Mouse (Mus musculus) liver, embryonic 12.5 days (tissue): ENCODE measurements at regions not wholly inside any gene's neighbourhood (a gene's known extent, or its start where the extent isn't known, plus 50 kb on each side); places are given as distances from the start of the nearest gene placed in this dataset.

Source experiments
- ATAC-seq: fragments of 200-750 bp; cut with Nextera tagmentation; 2 replicates; pipeline ENCODE4 v1.8.0; 2017; ENCODE audit warnings: moderate number of reproducible peaks, mild to moderate bottlenecking, moderate library complexity
- H3K27ac ChIP-seq: fragments of 300-500 bp; sonication (generic); 2 replicates; pipeline ENCODE4 v1.5.1; 2016; ENCODE audit warnings: mild to moderate bottlenecking
- H3K27me3 ChIP-seq: fragments of 300-500 bp; sonication (generic); replicated peaks from 2 replicates; pipeline ENCODE4 v1.6.1; 2016; ENCODE audit warnings: mild to moderate bottlenecking, moderate library complexity
- H3K36me3 ChIP-seq: fragments of 300-500 bp; sonication (generic); 2 replicates; pipeline ENCODE4 v1.6.1; 2016; ENCODE audit warnings: mild to moderate bottlenecking, moderate library complexity
- H3K4me1 ChIP-seq: fragments of 300-500 bp; sonication (generic); 2 replicates; pipeline ENCODE4 v1.6.1; 2016
- H3K4me2 ChIP-seq: fragments of 300-500 bp; sonication (generic); 2 replicates; pipeline ENCODE4 v1.6.1; 2016; ENCODE audit warnings: mild to moderate bottlenecking, moderate library complexity
- H3K4me3 ChIP-seq: fragments of 300-500 bp; sonication (generic); 2 replicates; pipeline ENCODE4 v1.5.1; 2016; ENCODE audit warnings: mild to moderate bottlenecking, moderate library complexity
- H3K9ac ChIP-seq: fragments of 300-500 bp; sonication (generic); 2 replicates; pipeline ENCODE4 v1.6.1; 2016; ENCODE audit warnings: mild to moderate bottlenecking, moderate library complexity
- H3K9me3 ChIP-seq: fragments of 300-500 bp; sonication (generic); replicated peaks from 2 replicates; pipeline ENCODE4 v1.6.1; 2016; ENCODE audit warnings: mild to moderate bottlenecking, moderate library complexity
- WGBS: fragments of 180-500 bp; shearing (Covaris S2); methylation state at CpG from one replicate; pipeline ENCODE4 v1.1.7; 2016; ENCODE audit not compliant: insufficient replicate concordance; 5-methylcytosine and 5-hydroxymethylcytosine counted together

DNA sequence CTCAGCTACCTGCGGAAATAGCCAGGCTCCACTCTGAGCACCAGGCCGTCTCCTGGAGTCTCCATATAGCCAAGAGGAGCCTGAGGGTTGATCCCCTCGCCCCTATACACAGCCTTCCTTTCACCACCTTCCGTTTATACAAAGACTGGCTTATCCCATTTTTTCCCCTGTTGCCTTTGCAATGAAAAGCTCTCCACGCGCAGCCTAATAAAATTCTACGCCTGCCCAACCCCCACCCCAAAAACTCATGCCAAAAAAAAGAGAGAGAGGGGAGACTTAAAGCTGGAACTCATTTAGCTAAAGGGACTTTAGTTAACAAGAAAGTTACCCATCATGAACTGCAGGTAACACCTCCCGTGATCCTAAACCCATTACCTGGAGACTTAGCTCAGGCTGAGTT lies 762.5 kb downstream of the Kcnj2 start:
- Histone ChIP-seq H3K9me3 (no peaks in the 10 kb centered on the region), H3K36me3 (no peaks in the 10 kb centered on the region), H3K4me2 (no peak overlapping the region), H3K27ac (no peak overlapping the region), H3K9ac (no peak overlapping the region), H3K27me3 (no peaks in the 10 kb centered on the region), H3K4me3 (no peak overlapping the region), H3K4me1 (no peaks in the 10 kb centered on the region)
- WGBS, result 70% methylated on average over 8 of the region's 8 CpGs
- ATAC-seq, result no peak

DNA sequence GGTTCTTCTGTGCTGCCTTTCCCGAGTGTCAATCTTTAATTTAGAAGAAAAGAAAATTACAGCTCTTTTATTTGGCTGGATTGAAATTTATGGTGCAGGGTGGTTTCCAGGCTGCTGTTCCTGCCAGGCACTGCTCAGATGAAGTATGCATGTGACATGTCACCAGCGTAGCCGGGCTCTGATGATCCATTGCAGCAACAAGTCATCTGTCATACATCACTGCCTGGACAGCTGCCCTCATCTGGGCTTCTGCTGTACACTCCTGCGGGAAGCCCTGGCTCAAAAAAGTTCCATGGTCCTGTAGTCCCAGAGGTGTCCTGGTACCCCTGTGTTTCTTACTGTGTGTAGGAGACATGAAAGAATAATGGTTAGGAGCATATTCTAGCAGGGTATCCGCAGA lies 773.0 kb downstream of the Kcnj2 start:
- no peaks in the 10 kb centered on the region for H3K36me3 ChIP-seq
- no peaks in the 10 kb centered on the region for H3K4me1 ChIP-seq
- no peak overlapping the region for H3K27ac ChIP-seq
- no peaks in the 10 kb centered on the region for H3K9me3 ChIP-seq
- H3K9ac ChIP-seq, result no peak overlapping the region
- no peak for ATAC-seq
- 58% methylated on average over 5 of the region's 5 CpGs for WGBS
- no peak overlapping the region for H3K4me2 ChIP-seq
- no peaks in the 10 kb centered on the region for H3K27me3 ChIP-seq
- H3K4me3 ChIP-seq, result no peak overlapping the region

DNA sequence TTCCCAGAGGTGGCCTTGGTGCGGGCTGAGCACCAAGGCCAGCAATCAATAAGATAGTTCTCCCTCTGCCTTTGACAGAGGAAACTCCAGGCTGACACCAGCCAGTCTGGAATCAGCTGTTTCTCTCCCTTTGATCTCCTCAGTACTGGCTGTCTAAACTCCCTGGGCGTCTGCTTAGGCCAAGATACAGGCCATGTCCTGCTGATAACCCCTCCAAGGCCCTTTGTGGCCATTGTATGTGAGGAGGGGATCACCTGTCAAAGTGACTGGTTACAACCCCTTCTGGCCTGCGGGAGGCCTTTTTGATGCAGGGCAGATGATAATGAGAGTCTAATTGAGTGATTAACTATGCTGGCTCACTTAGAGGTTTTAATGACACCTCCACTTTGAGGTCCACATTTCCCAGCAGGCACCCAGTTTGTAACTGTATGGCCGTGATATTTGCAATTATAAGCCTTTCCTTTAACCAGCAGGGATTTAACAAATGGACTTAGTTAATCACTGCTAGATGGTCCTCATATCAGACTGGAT lies 777.8 kb downstream of the Kcnj2 start:
- H3K27me3 ChIP-seq, result no peaks in the 10 kb centered on the region
- 28% methylated on average over 4 of the region's 4 CpGs for WGBS
- H3K36me3 ChIP-seq, result no peaks in the 10 kb centered on the region
- H3K9ac ChIP-seq, result no peak overlapping the region
- ATAC-seq, result no peak
- no peaks in the 10 kb centered on the region for H3K4me1 ChIP-seq
- H3K4me2 ChIP-seq, result no peak overlapping the region
- H3K9me3 ChIP-seq, result no peaks in the 10 kb centered on the region
- no peak overlapping the region for H3K4me3 ChIP-seq
- no peak overlapping the region for H3K27ac ChIP-seq

DNA sequence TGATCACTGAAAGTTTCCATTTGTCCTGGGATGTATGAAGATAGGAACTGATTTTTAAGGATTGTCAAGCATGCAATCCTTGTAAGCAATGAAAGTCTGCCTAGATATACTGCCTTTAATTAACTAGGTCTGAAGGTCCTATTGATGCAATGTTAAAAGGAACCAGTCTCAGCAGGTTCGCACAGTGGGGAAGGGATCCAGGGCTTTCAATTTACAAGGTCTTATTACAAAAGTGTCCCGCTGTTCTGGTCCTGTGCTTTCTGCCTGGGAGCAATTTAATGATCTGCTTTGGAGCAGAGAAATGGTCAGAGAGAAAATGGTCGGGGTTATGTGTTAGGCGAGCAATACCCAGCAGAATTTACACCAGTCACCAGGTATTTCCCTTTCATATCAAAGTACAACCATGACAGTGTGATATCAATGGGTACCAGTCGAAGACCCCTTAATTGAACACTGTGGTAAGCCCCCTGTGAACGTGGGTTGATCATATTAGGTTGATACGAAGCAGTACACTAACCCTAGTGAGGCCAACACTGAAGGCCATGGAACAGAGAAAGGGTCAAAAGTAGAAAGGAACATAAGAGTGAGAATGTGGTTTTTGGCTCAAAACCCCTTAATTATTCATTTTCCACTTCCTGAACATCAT lies 778.5 kb downstream of the Kcnj2 start:
- no peak overlapping the region for H3K9ac ChIP-seq
- H3K36me3 ChIP-seq, result no peaks in the 10 kb centered on the region

DNA sequence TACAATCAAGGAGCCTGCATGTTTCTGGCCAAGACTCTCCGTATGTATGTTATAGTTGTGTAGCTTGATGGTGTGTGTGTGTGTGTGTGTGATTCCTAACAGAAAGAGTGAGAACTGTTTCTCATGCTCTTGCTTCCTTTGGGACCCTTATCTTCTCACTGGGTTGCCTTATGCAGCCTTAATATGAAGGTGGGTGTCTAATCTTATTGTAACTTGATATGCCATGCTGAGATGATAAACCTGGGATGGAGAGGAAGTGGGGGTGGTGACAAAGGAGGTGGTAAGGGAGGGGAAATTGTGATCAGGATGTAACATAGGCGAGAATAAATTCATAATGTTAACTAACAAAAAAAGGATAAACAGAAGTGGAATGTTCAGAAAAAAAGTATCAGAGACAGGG lies 791.3 kb downstream of the Kcnj2 start:
- Histone ChIP-seq H3K9ac (no peak overlapping the region), H3K27ac (no peak overlapping the region), H3K27me3 (no peaks in the 10 kb centered on the region), H3K36me3 (no peaks in the 10 kb centered on the region), H3K4me3 (no peak overlapping the region), H3K9me3 (no peaks in the 10 kb centered on the region), H3K4me1 (no peaks in the 10 kb centered on the region), H3K4me2 (no peak overlapping the region)
- WGBS, result 51% methylated on average over 2 of the region's 2 CpGs
- no peak for ATAC-seq

More for the DNA sequence above, 778.5 kb downstream of the Kcnj2 start:
- ATAC-seq, result no peak
- WGBS, result 37% methylated on average over 7 of the region's 7 CpGs
- Histone ChIP-seq H3K4me1 (no peaks in the 10 kb centered on the region), H3K9me3 (no peaks in the 10 kb centered on the region), H3K4me3 (no peak overlapping the region), H3K27ac (no peak overlapping the region), H3K4me2 (no peak overlapping the region), H3K27me3 (no peaks in the 10 kb centered on the region)

DNA sequence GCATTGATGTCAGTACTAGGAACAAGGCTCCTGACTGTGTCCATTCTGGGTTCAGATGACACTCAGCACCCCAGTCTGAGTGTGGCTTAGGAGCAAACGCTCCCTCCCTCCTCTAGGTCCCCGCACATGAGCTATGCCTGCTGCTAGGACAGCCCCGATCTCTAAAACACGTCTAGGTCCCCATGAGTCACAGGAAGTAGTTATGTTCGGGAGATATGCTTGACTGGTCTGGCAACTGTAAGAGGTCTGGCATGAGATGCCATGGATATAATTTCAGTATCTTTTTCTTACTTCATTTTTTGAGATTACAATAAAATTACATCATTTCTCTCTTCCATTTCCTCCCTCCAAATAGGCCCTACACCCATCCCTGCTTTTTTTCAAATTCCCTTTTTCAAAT lies 792.1 kb downstream of the Kcnj2 start:
- ATAC-seq, result no peak

DNA sequence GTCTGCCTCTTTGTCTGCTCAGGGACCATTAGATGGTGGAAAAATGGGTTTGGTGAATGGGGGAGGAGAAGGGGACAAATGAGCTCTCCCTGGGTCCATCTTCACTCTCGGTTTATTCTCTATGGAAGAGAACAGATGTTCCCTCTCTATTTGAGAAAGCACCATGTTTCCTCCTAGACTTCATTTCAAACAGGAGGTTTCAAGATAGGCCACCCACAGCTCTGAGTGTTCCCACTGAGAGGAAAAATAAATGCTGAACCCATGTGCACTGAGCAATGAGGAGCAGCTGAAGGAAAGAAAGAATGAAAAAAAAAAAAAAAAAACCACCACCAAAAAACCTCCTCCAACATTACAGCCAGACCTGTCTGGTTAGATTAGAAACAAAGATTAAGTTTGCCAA lies 799.2 kb downstream of the Kcnj2 start:
- Histone ChIP-seq H3K4me2 (no peak overlapping the region), H3K9me3 (no peaks in the 10 kb centered on the region), H3K4me3 (no peak overlapping the region), H3K27ac (no peak overlapping the region), H3K4me1 (no peaks in the 10 kb centered on the region), H3K36me3 (no peaks in the 10 kb centered on the region), H3K9ac (no peak overlapping the region), H3K27me3 (no peaks in the 10 kb centered on the region)
- no peak for ATAC-seq
- WGBS, result 50% methylated on average over 1 of the region's 1 CpGs

More for the DNA sequence above, 792.1 kb downstream of the Kcnj2 start:
- H3K27me3 ChIP-seq, result no peaks in the 10 kb centered on the region
- no peaks in the 10 kb centered on the region for H3K9me3 ChIP-seq
- H3K4me3 ChIP-seq, result no peak overlapping the region
- WGBS, result 56% methylated on average over 5 of the region's 5 CpGs
- no peak overlapping the region for H3K9ac ChIP-seq
- H3K27ac ChIP-seq, result no peak overlapping the region
- H3K36me3 ChIP-seq, result no peaks in the 10 kb centered on the region
- H3K4me2 ChIP-seq, result no peak overlapping the region
- no peaks in the 10 kb centered on the region for H3K4me1 ChIP-seq

DNA sequence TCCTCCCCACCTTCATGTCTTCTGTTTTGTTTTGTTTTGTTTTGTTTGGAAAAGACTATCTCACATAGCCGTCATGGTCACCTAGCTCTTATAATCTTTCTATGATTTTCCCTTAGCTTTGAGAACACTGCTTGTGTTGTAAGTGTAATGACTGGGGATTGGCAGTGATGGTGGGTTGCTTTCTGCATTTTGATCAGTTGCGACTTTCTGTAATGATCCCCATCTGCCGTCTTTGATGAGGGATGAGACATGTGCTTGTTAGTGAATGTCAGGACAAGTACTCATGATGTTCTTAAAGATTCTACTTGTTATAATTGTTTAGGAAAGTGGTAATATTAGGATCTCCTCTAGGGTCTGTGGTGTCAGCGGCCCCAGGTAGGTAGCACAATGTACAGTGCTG lies 809.4 kb downstream of the Kcnj2 start:
- Histone ChIP-seq H3K27me3 (no peaks in the 10 kb centered on the region), H3K4me1 (no peaks in the 10 kb centered on the region), H3K4me3 (no peak overlapping the region), H3K36me3 (no peaks in the 10 kb centered on the region), H3K4me2 (no peak overlapping the region), H3K9me3 (no peaks in the 10 kb centered on the region), H3K9ac (no peak overlapping the region), H3K27ac (no peak overlapping the region)
- WGBS, result 78% methylated on average over 4 of the region's 4 CpGs
- no peak for ATAC-seq

DNA sequence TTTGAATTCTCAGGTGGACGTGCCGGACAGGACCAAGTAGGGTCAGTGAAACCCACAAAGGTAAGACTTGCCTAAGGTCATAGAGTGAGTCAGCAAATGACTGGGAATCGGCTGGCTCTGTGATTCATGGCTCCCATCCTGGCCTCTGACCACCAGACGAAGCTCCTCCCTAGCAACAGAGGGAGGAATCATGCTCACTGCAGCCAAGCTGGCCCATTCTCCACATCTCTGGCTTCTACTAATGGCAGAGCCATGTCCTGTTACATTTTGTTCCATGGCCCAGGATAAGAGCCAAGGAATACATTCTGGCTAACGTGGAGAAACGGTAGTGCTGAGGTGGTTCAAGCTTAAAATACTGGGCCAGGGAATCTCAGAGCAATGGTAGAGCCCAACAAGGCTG lies 814.2 kb downstream of the Kcnj2 start:
- ATAC-seq, result no peak
- no peaks in the 10 kb centered on the region for H3K27me3 ChIP-seq
- no peaks in the 10 kb centered on the region for H3K9me3 ChIP-seq
- no peak overlapping the region for H3K27ac ChIP-seq
- no peak overlapping the region for H3K4me2 ChIP-seq
- H3K9ac ChIP-seq, result no peak overlapping the region
- WGBS, result 71% methylated on average over 6 of the region's 6 CpGs
- no peak overlapping the region for H3K4me3 ChIP-seq
- H3K4me1 ChIP-seq, result no peaks in the 10 kb centered on the region
- no peaks in the 10 kb centered on the region for H3K36me3 ChIP-seq

DNA sequence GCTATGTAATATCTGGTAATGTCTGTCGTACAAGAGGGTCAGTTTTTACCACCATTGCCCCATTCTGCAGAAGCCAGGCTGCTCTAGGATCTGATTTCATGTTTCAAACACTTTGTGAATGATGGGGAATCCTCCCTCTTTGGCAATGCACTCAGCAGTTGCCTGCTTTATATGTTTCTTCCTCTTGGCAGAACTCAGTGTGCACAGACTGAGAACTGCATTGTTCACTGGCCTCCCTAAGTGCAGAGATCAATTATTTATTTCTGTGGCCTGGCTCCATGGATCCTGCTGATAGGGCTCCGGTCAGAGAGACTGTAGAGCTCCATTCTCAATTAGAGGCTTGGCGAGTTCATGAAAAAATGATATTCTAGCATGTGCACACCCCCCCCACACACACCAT lies 824.1 kb downstream of the Kcnj2 start:
- ATAC-seq, result no peak
- no peak overlapping the region for H3K9ac ChIP-seq

DNA sequence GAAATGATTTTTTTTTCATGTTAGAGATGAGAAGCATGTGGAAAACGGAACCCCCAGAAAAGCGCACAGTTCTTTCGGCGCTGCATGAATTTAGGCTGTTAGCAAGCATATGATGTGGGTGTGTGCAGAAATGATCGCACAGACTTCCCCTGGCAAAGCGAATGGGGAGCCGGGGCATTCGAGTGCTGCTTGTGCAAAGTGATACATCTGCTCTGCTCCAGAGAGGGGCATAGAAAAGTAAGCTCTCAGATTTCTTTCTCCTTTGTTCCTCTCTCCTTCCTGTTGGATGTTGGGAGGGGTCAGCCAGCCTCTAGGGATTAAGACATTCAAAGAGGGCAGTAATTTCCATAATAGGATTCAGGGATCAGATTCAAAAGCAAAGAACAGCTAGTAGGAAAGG lies 827.9 kb downstream of the Kcnj2 start:
- whole genome bisulfite sequencing, result 51% methylated on average over 8 of the region's 8 CpGs
- Histone ChIP-seq H3K27me3 (no peaks in the 10 kb centered on the region), H3K4me2 (no peak overlapping the region), H3K9me3 (no peaks in the 10 kb centered on the region), H3K4me1 (no peaks in the 10 kb centered on the region), H3K36me3 (no peaks in the 10 kb centered on the region), H3K4me3 (no peak overlapping the region), H3K9ac (no peak overlapping the region), H3K27ac (no peak overlapping the region)
- no peak for ATAC-seq

More for the DNA sequence above, 824.1 kb downstream of the Kcnj2 start:
- no peak overlapping the region for H3K4me2 ChIP-seq
- H3K27me3 ChIP-seq, result no peaks in the 10 kb centered on the region
- H3K36me3 ChIP-seq, result no peaks in the 10 kb centered on the region
- H3K4me3 ChIP-seq, result no peak overlapping the region
- H3K4me1 ChIP-seq, result no peaks in the 10 kb centered on the region
- no peak overlapping the region for H3K27ac ChIP-seq
- WGBS, result 56% methylated on average over 3 of the region's 3 CpGs
- no peaks in the 10 kb centered on the region for H3K9me3 ChIP-seq

DNA sequence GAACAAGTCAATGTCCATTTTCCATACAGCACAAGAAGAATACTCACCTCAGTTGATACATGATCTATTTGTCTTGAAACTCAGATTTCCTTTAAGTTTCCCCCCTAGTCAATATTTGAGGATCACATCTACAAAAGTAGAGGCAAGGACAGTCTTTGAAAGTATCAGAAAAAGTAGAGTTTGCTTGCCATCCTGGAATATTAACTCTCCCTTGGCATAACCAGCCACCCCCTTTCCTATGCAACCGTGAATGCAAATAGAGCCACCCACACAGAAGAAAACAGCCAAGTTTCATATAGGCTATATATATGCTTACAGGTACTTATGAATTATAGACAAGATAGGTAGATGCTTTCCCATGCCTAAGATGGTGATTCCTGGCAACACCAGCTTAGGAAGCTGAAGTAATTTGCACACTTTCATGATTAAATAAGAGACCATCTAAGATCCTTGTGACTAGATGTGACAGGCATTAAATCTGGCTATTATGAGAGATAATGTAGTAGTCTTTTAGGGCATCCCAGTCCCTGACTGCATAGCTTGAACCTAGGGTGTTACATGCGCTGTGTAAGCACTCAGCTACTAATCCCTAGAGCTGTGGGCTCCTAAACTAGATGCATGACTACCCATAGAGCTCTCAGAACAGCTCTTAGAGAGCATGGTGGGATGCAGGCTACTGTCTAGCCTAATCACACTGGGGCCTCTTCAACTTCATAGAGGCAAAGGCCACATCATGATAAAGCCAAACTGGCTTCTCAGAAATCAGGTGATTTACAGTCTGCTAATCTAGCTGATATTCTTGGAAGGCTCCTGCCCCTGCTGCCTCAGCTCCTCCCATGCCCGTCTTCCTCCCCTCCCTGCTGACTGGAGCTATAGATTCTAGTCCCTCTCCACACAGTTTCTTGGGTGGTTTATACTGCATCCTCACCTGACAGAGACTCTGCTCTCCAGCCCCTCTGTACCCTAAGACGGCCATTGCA lies 829.5 kb downstream of the Kcnj2 start:
- WGBS, result 50% methylated on average over 4 of the region's 4 CpGs

More for the DNA sequence above, 829.5 kb downstream of the Kcnj2 start:
- H3K4me1 ChIP-seq, result no peaks in the 10 kb centered on the region
- ATAC-seq, result peak; percentile 46; the same call in 1 of the 2 replicates
- H3K27me3 ChIP-seq, result no peaks in the 10 kb centered on the region
- H3K9ac ChIP-seq, result no peak overlapping the region
- H3K9me3 ChIP-seq, result no peaks in the 10 kb centered on the region
- no peak overlapping the region for H3K27ac ChIP-seq
- H3K4me2 ChIP-seq, result no peak overlapping the region
- H3K36me3 ChIP-seq, result no peaks in the 10 kb centered on the region
- H3K4me3 ChIP-seq, result no peak overlapping the region
